Mouse (Mus musculus): ENCODE measurements around the gene Plp1. TPM values are rescaled to one million over a fixed set of nuclear protein-coding genes. Genes with fewer than 3 reads are reported as not detected.

Plp1 gene
- 1 to 10 TPM; 1.3 to 1.6 TPM for polyA plus RNA-seq (2017; shearing (Covaris generic))

- no peak for ATAC-seq
Observed at GRCm38 (mm10) chrX:136822371-136822770, at the start of gene Plp1. Gene Plp1 (plus strand): TSS chrX:136822671.

GRCm38 (mm10) chrX:136773035-136773434 is 49.4 kb upstream of the Plp1 start:
- no peak for ATAC-seq

- no peak for ATAC-seq
Observed at GRCm38 (mm10) chrX:136778046-136778445, 44.4 kb upstream of the Plp1 start.

- ATAC-seq = no peak
Observed at GRCm38 (mm10) chrX:136779262-136779661, 43.2 kb upstream of the Plp1 start.

- ATAC-seq = no peak
Observed at GRCm38 (mm10) chrX:136780041-136780440, 42.4 kb upstream of the Plp1 start, which contains the start of gene Glra4. Gene Glra4 (minus strand): TSS chrX:136780141.

GRCm38 (mm10) chrX:136789446-136789845 is 33.0 kb upstream of the Plp1 start:
- ATAC-seq = no peak

GRCm38 (mm10) chrX:136797223-136797622 is 25.2 kb upstream of the Plp1 start:
- no peak for ATAC-seq

GRCm38 (mm10) chrX:136819752-136820151 is 2.7 kb upstream of the Plp1 start:
- no peak for ATAC-seq

GRCm38 (mm10) chrX:136820250-136820649 is 2.2 kb upstream of the Plp1 start:
- ATAC-seq = peak; percentile 59

GRCm38 (mm10) chrX:136825016-136825415 is 2.5 kb downstream of the Plp1 start:
- no peak for ATAC-seq

GRCm38 (mm10) chrX:136828610-136829009 is 6.1 kb downstream of the Plp1 start:
- ATAC-seq = no peak

GRCm38 (mm10) chrX:136850300-136850699 is 27.8 kb downstream of the Plp1 start:
- no peak for ATAC-seq

- no peak for ATAC-seq
Observed at GRCm38 (mm10) chrX:136868061-136869040, 45.9 kb downstream of the Plp1 start, which contains the start of gene Rab9b. Gene Rab9b (minus strand): TSS chrX:136868755.

Other genes starting within 250 kb of the Plp1 start
- under 1 TPM; 0.52 to 0.83 TPM for gene Tceal3, start 231.8 kb upstream of the Plp1 start, polyA plus RNA-seq (2017; shearing (Covaris generic))
- not detected for gene Tceal1, start 114.7 kb upstream of the Plp1 start, polyA plus RNA-seq (2017; shearing (Covaris generic))
- gene Morf4l2, start 79.0 kb upstream of the Plp1 start, polyA plus RNA-seq (2017; shearing (Covaris generic)) = 10 to 100 TPM; 77.6 to 86.6 TPM
- not detected for gene Glra4, start 42.5 kb upstream of the Plp1 start, polyA plus RNA-seq (2017; shearing (Covaris generic))
- gene Rab9b, start 46.1 kb downstream of the Plp1 start, polyA plus RNA-seq (2017; shearing (Covaris generic)) = under 1 TPM in 1 of 2 experiments, not detected in 1; 0.08 TPM
- gene H2bfm, start 104.7 kb downstream of the Plp1 start, polyA plus RNA-seq (2017; shearing (Covaris generic)) = not detected
- gene Tmsb15b2, start 152.8 kb downstream of the Plp1 start, polyA plus RNA-seq (2017; shearing (Covaris generic)) = 10 to 100 TPM; 12.1 to 77.0 TPM
- gene Tmsb15l, start 154.2 kb downstream of the Plp1 start, polyA plus RNA-seq (2017; shearing (Covaris generic)) = 10 to 100 TPM in 1 of 2 experiments, 1 to 10 TPM in 1; 2.2 to 13.1 TPM
- 10 to 100 TPM; 26.6 to 39.7 TPM for gene Tmsb15b1, start 154.2 kb downstream of the Plp1 start, polyA plus RNA-seq (2017; shearing (Covaris generic))
- gene Zcchc18, start 170.5 kb downstream of the Plp1 start, polyA plus RNA-seq (2017; shearing (Covaris generic)) = 10 to 100 TPM; 37.8 to 42.4 TPM
- gene Slc25a53, start 215.6 kb downstream of the Plp1 start, polyA plus RNA-seq (2017; shearing (Covaris generic)) = 1 to 10 TPM; 6.2 to 9.6 TPM
- 1 to 10 TPM; 3.3 to 4.4 TPM for gene Fam199x, start 226.9 kb downstream of the Plp1 start, polyA plus RNA-seq (2017; shearing (Covaris generic))

All from activated CD4-positive, CD25-positive, alpha-beta regulatory T cell, adult 4 months (primary cell).